Mouse (Mus musculus) hindbrain, embryonic 15.5 days (tissue): ENCODE data around the gene Tex46. TPM values are rescaled to one million over a fixed set of nuclear protein-coding genes. Genes with fewer than 3 reads are reported as not detected.

Experiments
- ATAC-seq: fragments of 200-750 bp; cut with Nextera tagmentation; 2 replicates; pipeline ENCODE4 v1.8.0; 2017; ENCODE audit warnings: low read depth, moderate number of reproducible peaks, moderate TSS enrichment; ENCODE audit not compliant: low FRiP score
- H3K27ac ChIP-seq: fragments of 300-500 bp; sonication (generic); replicated peaks from 2 replicates; pipeline ENCODE4 v1.5.1; 2015; ENCODE audit warnings: mild to moderate bottlenecking, inconsistent platforms
- H3K27me3 ChIP-seq: fragments of 300-500 bp; sonication (generic); 2 replicates; pipeline ENCODE4 v1.6.1; 2015; ENCODE audit warnings: control low read depth, inconsistent platforms
- H3K36me3 ChIP-seq: fragments of 300-500 bp; sonication (generic); 2 replicates; pipeline ENCODE4 v1.6.1; 2015; ENCODE audit warnings: control low read depth, inconsistent platforms
- H3K4me1 ChIP-seq: fragments of 300-500 bp; sonication (generic); replicated peaks from 2 replicates; pipeline ENCODE4 v1.6.1; 2015; ENCODE audit warnings: control low read depth, inconsistent platforms
- H3K4me2 ChIP-seq: fragments of 300-500 bp; sonication (generic); 2 replicates; pipeline ENCODE4 v1.6.1; 2015; ENCODE audit warnings: moderate library complexity, mild to moderate bottlenecking, inconsistent platforms
- H3K4me3 ChIP-seq: fragments of 300-500 bp; sonication (generic); 2 replicates; pipeline ENCODE4 v1.5.1; 2015; ENCODE audit warnings: mild to moderate bottlenecking, inconsistent platforms
- H3K9ac ChIP-seq: fragments of 300-500 bp; sonication (generic); 2 replicates; pipeline ENCODE4 v1.6.1; 2015; ENCODE audit warnings: inconsistent platforms
- H3K9me3 ChIP-seq: fragments of 300-500 bp; sonication (generic); 2 replicates; pipeline ENCODE4 v1.6.1; 2016; ENCODE audit warnings: control low read depth, inconsistent platforms
- WGBS: fragments of 180-500 bp; shearing (Covaris S2); methylation state at CpG from one replicate; pipeline ENCODE4 v1.1.7; 2015; 5-methylcytosine and 5-hydroxymethylcytosine counted together
- polyA plus RNA-seq: library from polyadenylated mRNA; unstranded; fragments of >200 nt; fragmentation: Nextera tagmentation; extraction: Ambion mirVana; gene quantifications from 2 replicates; pipeline ENCODE4 v1.2.1, GENCODE M21; 2015

Gene Tex46
- polyA plus RNA-seq, 1 experiment from 2014 or later, result not detected

DNA sequence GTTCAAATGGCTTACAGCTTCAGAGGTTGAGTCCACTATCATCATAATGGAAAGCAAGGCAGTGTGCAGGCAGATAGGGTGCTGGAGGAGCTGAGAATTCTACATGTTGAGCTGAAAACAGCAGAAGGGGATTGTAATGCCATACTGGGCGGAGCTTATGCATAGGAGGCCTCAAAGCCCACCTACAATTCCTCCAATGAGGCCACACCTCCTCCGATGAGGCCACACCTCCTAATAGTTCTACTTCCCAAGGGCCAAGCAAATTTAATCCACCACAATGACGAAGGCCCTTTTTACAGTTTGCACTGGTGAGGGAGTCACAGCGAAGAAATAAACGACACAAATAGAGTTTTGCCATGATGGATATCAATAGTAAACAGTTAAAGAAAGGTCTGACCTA lies 26.3 kb downstream of the Tex46 start:
- no peaks in the 10 kb centered on the region for H3K9me3 ChIP-seq
- WGBS, result 64% methylated on average over 5 of the region's 5 CpGs
- H3K4me3 ChIP-seq, result no peak overlapping the region
- H3K27me3 ChIP-seq, result peaks cover 9% of the 10 kb centered on the region; the same call in 1 of the 2 replicates
- peaks cover 25% of the 10 kb centered on the region for H3K4me1 ChIP-seq
- no peak overlapping the region for H3K27ac ChIP-seq
- H3K4me2 ChIP-seq, result peak overlapping the region; percentile 89
- ATAC-seq, result no peak
- no peak overlapping the region for H3K9ac ChIP-seq
- H3K36me3 ChIP-seq, result no peaks in the 10 kb centered on the region

DNA sequence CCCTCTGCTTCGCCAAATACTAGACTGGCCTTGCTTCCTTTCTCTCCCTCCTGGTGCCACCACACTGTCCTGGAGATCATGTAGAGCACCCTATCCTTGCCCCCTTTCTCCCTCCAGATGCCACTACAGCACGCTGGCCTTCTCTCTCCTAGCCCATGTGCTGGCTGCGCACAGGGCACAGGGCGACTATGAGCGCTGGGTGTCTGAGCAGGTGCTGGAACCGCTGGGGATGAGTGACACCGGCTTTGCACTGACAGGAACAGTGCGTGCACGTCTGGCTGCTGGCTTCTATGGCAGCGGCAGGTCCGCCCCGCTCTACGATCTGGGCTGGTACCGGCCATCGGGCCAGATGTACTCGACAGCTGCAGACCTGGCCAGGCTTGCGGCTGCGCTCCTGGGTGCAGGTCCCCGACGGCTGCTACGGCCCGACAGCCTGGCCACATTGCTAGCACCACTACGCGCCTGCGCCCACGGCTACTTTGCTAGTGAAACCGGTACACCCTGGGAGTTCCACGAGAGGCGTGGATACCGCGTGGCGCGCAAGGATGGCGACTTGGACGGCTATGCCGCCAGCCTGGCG lies 26.8 kb downstream of the Tex46 start:
- ATAC-seq, result peak; percentile 47
- Histone ChIP-seq H3K4me3 (peak overlapping the region; percentile 51), H3K9me3 (no peaks in the 10 kb centered on the region), H3K9ac (peak overlapping the region; percentile 57), H3K27me3 (peaks cover 9% of the 10 kb centered on the region; the same call in 1 of the 2 replicates), H3K4me1 (peaks cover 25% of the 10 kb centered on the region), H3K27ac (peak overlapping the region; percentile 81), H3K4me2 (peak overlapping the region; percentile 89), H3K36me3 (no peaks in the 10 kb centered on the region)
- 13% methylated on average over 37 of the region's 37 CpGs for WGBS

DNA sequence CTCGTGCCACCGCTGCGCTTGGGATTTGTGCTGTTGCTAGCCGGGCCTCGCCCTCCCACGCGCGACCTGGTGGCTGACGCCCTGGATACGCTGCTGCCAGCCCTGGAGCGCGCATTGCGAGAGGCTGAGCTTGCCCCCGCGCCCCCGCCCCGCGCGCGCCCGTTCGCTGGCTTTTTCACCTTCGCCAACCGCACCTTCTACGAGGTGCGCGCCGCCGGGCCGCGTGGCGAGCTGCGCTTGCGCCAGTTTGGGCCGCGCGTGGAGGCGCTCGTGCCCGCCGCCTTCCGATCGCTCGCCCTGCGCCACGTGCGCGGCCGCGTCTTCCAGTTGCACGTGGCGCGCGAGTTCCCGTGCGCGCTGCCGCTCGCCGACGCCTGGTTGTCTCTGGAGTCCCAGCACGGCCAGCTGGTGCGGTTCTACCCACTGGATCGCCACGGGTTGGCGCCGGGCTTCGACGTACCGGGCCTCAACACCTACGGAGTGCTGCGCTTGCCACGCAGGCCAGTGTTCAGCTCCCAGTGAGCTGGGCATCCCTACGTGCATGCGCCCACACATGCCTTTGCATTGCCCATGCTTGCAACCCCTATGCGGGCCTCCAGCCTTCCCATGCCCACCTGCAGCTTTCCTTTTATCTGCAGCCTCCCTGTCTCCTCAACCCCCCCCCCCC lies 27.5 kb downstream of the Tex46 start:
- Histone ChIP-seq H3K9me3 (no peaks in the 10 kb centered on the region), H3K4me1 (peaks cover 25% of the 10 kb centered on the region), H3K36me3 (no peaks in the 10 kb centered on the region), H3K9ac (peak overlapping the region; percentile 57), H3K27me3 (peaks cover 9% of the 10 kb centered on the region; the same call in 1 of the 2 replicates), H3K27ac (peak overlapping the region; percentile 81), H3K4me2 (peak overlapping the region; percentile 89), H3K4me3 (peak overlapping the region; percentile 51)
- under 1% methylated on average over 75 of the region's 76 CpGs for WGBS
- peak; percentile 77 for ATAC-seq

DNA sequence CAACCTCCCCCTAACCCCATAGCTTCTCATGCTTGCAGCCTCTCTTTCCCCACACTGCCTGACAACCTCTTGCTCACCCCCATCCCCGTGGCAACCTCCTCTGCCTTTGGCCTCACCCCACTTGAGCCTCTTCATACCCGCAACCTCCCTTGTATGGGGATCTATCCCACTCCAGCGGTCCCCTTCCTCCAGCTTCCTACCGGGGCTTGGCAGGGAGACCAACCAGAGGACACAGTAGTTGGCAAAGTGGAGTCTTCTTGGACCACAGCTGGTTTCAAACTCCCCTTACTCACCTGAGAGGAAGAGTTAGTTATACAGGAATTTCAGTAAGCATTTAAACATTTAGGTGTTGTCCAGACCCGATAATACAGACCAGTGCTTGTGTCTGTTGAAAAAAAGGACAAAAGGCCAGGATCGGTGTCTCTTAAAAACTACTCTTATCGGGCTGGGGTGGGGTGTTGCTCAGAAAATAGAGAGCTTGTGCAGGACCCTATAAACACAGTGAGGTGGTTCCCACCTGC lies 28.1 kb downstream of the Tex46 start:
- H3K9me3 ChIP-seq, result no peaks in the 10 kb centered on the region
- 29% methylated on average over 7 of the region's 7 CpGs for WGBS
- peak overlapping the region; percentile 89 for H3K4me2 ChIP-seq
- H3K4me3 ChIP-seq, result peak overlapping the region; percentile 51
- H3K27ac ChIP-seq, result no peak overlapping the region
- H3K9ac ChIP-seq, result no peak overlapping the region
- peaks cover 25% of the 10 kb centered on the region for H3K4me1 ChIP-seq
- H3K36me3 ChIP-seq, result no peaks in the 10 kb centered on the region
- H3K27me3 ChIP-seq, result peaks cover 9% of the 10 kb centered on the region; the same call in 1 of the 2 replicates
- ATAC-seq, result peak; percentile 12; the same call in 1 of the 2 replicates

DNA sequence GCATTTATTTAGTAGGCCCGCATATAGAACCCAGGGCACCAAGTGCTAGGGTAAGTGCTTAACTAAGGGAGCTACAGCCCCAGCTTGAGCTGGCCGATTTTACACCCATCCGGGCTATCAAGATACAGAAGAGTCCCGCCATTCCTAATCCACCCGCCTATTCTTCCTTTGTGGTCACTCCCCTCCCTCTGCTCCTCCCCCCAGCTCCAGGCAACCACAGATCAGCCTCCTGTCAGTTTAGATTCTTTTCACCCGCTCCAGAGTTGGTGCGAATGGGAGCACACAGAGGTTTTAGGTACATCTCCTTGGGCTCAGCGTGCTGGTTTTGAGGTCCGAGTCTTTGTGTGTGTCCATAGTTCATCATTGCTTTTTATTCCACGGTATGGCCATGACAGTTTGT lies 28.7 kb downstream of the Tex46 start:
- Histone ChIP-seq H3K4me2 (peak overlapping the region; percentile 89), H3K4me1 (peaks cover 25% of the 10 kb centered on the region), H3K36me3 (no peaks in the 10 kb centered on the region), H3K27ac (peak overlapping the region; percentile 56; the same call in 1 of the 2 replicates), H3K4me3 (peak overlapping the region; percentile 17), H3K9ac (no peak overlapping the region), H3K27me3 (peaks cover 9% of the 10 kb centered on the region; the same call in 1 of the 2 replicates), H3K9me3 (no peaks in the 10 kb centered on the region)
- WGBS, result 5% methylated on average over 10 of the region's 10 CpGs
- ATAC-seq, result no peak

DNA sequence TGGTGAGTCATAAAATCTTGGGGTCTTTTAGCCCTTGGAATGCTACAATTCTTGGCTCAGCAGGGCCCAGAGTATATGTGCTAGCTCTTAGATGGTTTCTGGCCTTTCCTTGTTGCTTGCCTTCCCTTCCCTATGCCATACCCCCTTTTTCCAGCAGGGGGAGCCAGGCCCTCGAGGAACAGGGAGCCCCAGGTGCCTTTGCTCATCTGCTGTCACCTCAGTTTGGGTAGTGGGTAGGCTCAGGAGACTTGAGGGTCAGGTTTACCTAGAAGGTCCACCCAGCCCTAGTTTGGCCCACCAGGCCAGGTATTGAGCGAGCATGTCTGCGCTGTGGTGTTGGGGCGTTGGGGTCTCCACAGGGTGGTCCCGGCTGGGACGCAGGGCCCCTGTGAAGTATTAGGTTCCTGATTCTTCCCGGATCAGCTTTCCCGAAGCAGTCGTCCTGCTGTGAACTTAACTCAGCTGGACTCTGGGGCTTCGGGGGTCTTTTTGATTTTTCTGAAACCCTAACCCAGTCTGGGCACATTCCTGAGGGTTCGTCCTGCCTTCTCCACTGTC lies 38.8 kb downstream of the Tex46 start:
- no peak overlapping the region for H3K4me2 ChIP-seq
- no peak overlapping the region for H3K4me3 ChIP-seq
- H3K27ac ChIP-seq, result no peak overlapping the region
- no peaks in the 10 kb centered on the region for H3K27me3 ChIP-seq
- no peak for ATAC-seq
- no peaks in the 10 kb centered on the region for H3K9me3 ChIP-seq
- WGBS, result 18% methylated on average over 11 of the region's 11 CpGs
- H3K4me1 ChIP-seq, result peaks cover 23% of the 10 kb centered on the region
- no peak overlapping the region for H3K9ac ChIP-seq
- H3K36me3 ChIP-seq, result 0 out of 2 replicates have a peak, but pooled peaks cover 4% of the 10 kb centered on the region

DNA sequence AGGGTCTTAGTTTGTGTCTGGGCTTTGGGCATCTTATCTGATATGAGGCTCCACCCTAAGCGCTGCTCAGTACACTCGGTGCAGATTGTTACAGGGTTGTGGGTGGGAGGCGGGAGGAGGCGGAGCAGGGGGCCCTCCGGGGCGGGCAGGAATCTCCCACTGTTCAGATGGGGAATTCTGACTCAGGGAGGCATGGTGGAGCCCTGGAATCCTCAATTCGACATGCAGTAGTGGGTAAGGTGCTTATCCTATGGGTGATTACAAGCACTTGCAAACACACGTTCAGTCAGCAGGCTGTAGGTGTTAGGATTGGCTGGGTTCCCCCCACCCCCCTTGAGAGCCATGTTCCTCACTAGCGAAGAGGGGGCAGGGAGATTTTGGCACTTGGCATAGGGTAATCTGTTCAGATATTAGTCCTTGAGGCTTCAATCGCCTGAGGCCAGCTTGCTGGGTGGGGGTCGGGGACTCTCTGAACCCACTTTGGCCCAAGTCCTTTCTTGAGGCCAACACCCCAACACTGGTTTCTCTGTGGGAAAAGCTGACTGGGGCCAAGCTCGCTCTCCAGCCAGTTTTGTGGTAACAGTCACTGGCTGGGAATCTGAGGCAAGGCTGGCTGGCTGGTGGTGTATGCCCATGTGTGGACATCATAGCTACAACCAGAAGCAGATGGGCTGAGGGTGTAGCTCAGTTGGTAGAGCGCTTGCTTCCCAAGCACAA lies 39.4 kb downstream of the Tex46 start:
- Histone ChIP-seq H3K27me3 (no peaks in the 10 kb centered on the region), H3K4me2 (no peak overlapping the region), H3K36me3 (0 out of 2 replicates have a peak, but pooled peaks cover 8% of the 10 kb centered on the region), H3K9me3 (no peaks in the 10 kb centered on the region), H3K4me1 (peaks cover 23% of the 10 kb centered on the region), H3K27ac (no peak overlapping the region), H3K9ac (no peak overlapping the region), H3K4me3 (no peak overlapping the region)
- 39% methylated on average over 13 of the region's 13 CpGs for WGBS
- no peak for ATAC-seq

DNA sequence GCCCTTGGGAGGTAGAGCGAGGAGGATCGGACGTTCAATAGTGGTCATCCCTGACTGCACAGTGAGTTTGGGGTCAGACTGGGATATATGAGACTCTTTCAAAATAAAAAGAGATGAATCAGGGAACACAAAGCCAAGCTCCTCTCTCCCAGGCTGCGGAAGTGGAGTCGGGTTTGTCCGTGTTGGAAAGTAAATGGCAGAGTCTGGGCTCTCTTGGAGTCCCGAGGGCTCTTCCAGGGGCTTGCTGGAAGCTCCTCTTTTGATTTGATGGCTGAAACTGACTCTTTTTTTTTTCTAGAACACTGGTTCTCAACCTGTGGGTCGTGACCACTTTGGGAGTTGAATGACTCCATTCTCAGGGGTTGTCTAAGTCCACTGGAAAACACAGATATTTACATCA lies 40.0 kb downstream of the Tex46 start:
- no peak for ATAC-seq
- H3K27ac ChIP-seq, result no peak overlapping the region

DNA sequence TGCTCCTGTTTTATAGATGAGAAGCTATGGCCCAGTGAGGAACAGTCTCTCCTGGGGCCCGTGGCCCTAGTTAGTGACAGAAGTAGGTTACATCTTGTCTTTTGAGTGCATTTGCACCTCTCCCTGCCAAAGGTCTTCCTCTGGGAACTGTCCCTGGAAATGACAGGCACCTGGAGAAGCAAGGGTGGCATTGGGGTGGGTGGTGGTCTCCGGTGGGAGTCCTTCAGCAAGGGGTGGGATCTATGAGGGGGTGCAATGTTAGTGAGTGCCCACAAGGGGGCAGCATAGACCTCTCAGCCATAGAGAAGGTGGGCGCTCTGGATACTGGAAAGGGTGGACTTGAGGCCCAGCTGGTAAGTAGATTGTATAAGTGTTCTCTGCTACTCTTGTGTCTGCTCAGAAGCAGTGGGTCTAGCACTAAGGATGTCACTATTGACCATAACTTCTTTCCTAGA lies 41.1 kb downstream of the Tex46 start:
- Histone ChIP-seq H3K4me1 (peaks cover 23% of the 10 kb centered on the region), H3K36me3 (peaks cover 24% of the 10 kb centered on the region), H3K4me2 (no peak overlapping the region), H3K27me3 (no peaks in the 10 kb centered on the region), H3K9ac (no peak overlapping the region), H3K27ac (peak overlapping the region; percentile 71; the same call in 1 of the 2 replicates), H3K9me3 (no peaks in the 10 kb centered on the region), H3K4me3 (no peak overlapping the region)
- 61% methylated on average over 3 of the region's 3 CpGs for WGBS
- no peak for ATAC-seq

More for the DNA sequence above, 40.0 kb downstream of the Tex46 start:
- no peak overlapping the region for H3K9ac ChIP-seq
- H3K36me3 ChIP-seq, result peaks cover 13% of the 10 kb centered on the region; the same call in 1 of the 2 replicates
- peaks cover 23% of the 10 kb centered on the region for H3K4me1 ChIP-seq
- H3K9me3 ChIP-seq, result no peaks in the 10 kb centered on the region
- no peak overlapping the region for H3K4me3 ChIP-seq
- no peaks in the 10 kb centered on the region for H3K27me3 ChIP-seq
- no peak overlapping the region for H3K4me2 ChIP-seq
- 80% methylated on average over 8 of the region's 8 CpGs for WGBS

DNA sequence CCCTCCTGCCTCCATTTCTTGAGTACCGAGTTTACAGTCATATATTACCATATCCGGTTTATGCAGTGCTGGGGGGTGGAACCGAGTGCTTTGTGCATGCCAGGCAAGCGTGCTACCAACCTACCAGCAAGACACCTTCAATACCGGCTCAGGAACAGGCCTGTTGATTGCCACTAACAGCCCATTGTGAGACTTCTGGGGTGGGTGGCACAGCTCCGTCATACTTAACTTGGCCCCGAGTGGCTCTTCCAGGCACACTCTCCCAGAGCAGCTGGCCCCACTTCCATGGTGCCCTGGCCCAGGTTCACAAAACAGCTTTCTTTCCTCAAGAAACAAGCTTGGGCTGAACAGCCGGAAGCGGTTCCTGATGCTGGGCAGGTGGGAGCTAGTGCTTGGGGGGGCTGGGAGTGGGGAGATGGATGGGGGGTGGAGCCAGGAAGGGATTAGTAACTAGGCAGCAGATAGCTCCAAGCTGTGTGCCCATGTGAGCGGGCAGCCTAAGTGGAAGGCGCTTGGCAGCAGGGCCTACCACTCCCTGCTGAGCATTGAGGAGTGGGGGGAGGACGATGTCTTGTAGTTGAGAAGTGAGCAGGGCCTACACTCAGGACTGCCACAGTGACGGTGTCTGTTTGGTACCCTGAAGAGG lies 41.8 kb downstream of the Tex46 start:
- no peaks in the 10 kb centered on the region for H3K9me3 ChIP-seq
- peaks cover 23% of the 10 kb centered on the region for H3K4me1 ChIP-seq
- H3K4me3 ChIP-seq, result no peak overlapping the region
- H3K27ac ChIP-seq, result peak overlapping the region; percentile 71
- ATAC-seq, result peak; percentile 31
- 52% methylated on average over 13 of the region's 13 CpGs for WGBS
- no peak overlapping the region for H3K9ac ChIP-seq
- H3K27me3 ChIP-seq, result no peaks in the 10 kb centered on the region
- no peak overlapping the region for H3K4me2 ChIP-seq
- peaks cover 26% of the 10 kb centered on the region for H3K36me3 ChIP-seq

DNA sequence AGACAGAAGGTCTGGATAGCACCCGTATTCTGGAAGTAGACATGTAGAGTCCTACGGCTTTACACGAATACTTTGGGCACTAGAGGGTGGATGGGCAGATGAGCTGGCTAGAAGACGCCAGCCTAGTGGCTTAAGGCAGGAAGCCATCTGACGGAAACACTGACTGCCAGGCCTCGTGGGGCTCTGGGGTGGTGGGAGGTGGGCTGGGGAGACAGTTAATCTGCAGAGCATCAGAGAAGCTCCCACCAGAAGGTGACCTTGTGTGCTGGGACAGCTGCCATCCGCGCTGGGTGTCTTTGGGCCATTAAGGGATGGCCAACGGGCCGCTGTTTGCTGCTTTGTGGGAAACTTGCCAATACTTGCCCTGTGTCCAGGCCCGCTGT lies 42.3 kb downstream of the Tex46 start:
- peak; percentile 20 for ATAC-seq

More for the DNA sequence above, 42.3 kb downstream of the Tex46 start:
- H3K9me3 ChIP-seq, result no peaks in the 10 kb centered on the region
- H3K27me3 ChIP-seq, result no peaks in the 10 kb centered on the region
- H3K9ac ChIP-seq, result no peak overlapping the region
- H3K4me1 ChIP-seq, result peaks cover 23% of the 10 kb centered on the region
- H3K36me3 ChIP-seq, result peaks cover 26% of the 10 kb centered on the region
- no peak overlapping the region for H3K4me2 ChIP-seq
- peak overlapping the region; percentile 71 for H3K27ac ChIP-seq
- 56% methylated on average over 11 of the region's 11 CpGs for WGBS
- no peak overlapping the region for H3K4me3 ChIP-seq
